Mouse (Mus musculus): Measurements from ENCODE around the gene Mbd4. TPM values are rescaled to one million over a fixed set of nuclear protein-coding genes. Genes with fewer than 3 reads are reported as not detected.
"Not testable (repeated sequence)": the region's sequence is repeated elsewhere in the genome, so short reads cannot be mapped to it uniquely, and the experiment has no call there.

Mbd4 gene
- polyA plus RNA-seq, 1 experiment from 2014 or later: 12.9 TPM

DNA sequence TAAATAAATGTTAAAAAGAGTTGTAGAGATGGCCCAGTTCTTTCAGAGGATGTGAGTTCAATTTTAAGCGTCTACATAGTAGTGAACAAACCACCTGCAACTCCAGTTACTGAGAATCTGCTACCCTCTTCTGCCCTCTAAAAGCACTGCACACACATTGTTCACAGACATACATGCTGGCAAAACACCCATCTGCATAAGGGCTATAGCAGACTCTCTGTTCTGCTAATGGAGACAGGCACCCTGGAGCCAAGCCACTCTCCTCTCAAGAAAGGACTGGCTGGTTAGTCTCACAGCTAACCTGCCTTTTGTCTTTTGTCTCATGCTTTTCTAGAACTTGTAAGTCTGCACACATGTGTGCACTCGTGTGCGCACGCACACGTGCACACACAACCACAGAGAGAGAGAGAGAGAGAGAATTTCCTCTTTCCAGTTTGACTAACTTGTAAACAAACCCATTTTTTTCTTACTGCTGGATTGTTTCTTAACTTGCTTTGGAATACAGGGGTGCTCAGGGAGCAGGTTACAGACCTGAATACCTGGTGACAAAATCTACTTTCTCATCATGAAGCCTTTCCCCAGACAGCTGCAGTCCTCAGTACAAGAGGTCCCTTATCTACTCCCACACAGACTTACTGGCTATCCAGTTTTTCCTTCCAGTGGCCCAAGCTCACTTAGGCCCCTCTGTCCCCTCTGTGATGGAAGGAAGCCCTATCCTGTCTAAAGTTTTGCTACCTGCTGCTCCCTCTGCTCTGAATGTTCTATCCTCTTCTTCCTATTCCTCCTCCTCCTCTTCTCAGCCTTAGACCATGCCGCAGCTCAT is 22.2 kb downstream of the Mbd4 start:
- H3K9me3 ChIP-seq: no peaks in the 10 kb centered on the region
- H3K27me3 ChIP-seq: no peaks in the 10 kb centered on the region
- WGBS: 85% methylated on average over 6 of the region's 6 CpGs
- no peak overlapping the region for H3K4me3 ChIP-seq
- H3K27ac ChIP-seq (replicated peaks): no peak overlapping the region
- no peak overlapping the region for H3K4me2 ChIP-seq
- H3K9ac ChIP-seq: no peak overlapping the region
- H3K4me1 ChIP-seq (replicated peaks): no peaks in the 10 kb centered on the region
- no peak for ATAC-seq (ENCODE audit: low read depth)
- H3K36me3 ChIP-seq: no peaks in the 10 kb centered on the region

DNA sequence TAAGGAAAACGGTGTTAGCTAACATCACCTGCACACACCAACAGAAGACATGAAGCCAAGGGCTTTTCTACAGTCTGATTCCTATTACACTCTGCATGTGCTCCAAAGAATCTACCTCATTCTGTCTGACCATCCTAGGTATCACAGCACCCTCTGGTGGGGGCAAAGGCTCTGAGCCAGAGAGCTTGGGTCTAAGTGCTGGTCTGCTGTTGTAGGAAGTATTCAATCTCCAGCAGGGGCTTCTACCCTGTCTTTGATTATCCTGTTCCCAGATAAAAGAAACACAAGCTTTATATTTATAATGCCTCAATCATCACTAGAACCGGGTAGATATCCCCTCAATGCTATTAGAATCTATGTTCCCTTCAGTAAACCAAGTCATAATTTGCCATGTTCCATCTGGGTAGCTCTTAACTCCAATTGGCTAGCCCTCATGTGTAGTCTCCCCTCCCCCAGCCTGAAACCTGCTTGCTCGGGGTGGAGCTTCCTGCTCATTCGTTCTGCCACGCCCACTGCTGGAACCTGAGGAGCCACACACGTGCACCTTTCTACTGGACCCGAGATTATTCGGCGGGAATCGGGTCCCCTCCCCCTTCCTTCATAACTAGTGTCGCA is 29.2 kb downstream of the Mbd4 start:
- not testable (repeated sequence) for H3K27me3 ChIP-seq; H3K27ac ChIP-seq (replicated peaks); H3K9me3 ChIP-seq; H3K36me3 ChIP-seq; H3K4me1 ChIP-seq (replicated peaks); H3K9ac ChIP-seq
- H3K4me3 ChIP-seq: peak overlapping the region; percentile 24; the same call in 1 of the 2 replicates
- H3K4me2 ChIP-seq: peak overlapping the region; percentile 44
- ATAC-seq (ENCODE audit: low read depth): peak; percentile 86
- 4% methylated on average over 5 of the region's 11 CpGs for WGBS

DNA sequence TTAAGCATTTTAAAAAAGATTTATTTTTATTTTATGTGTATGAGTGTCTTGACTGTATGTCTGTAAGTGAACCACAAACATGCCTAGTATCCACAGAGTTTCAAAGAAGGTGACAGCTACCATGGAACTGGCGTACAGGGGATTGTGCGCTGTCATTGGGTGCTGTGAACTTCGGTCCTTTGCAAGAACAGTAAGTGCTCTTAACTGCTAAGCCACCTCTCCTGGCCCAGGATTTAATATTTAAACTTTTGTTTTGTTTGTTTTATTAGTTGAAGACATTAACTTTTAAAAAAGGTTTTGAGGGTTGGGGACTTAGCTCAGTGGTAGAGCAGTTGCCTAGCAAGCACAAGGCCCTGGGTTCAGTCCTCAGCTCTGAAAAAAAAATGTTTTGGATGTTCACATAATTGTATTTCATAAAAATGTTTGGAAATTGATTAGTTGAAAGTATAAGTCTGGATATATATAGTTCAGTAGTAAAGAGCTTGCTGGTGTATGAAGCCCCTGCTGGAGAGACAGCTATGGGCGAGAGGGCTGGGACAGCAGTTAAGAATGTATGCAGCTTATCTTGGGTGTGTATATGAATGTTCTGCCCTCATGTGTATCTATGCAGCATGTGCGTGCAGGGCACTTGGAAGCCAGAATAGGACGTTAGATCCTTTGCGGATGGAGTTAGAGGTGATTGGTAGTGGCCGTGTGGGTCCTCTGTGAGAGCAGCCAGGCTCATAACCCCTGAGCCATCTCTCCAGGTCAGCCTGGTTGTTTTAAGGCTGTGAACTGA is 31.8 kb downstream of the Mbd4 start:
- H3K27me3 ChIP-seq: no peaks in the 10 kb centered on the region
- no peaks in the 10 kb centered on the region for H3K9me3 ChIP-seq
- no peak overlapping the region for H3K27ac ChIP-seq (replicated peaks)
- H3K4me3 ChIP-seq: no peak overlapping the region
- no peaks in the 10 kb centered on the region for H3K4me1 ChIP-seq (replicated peaks)
- no peaks in the 10 kb centered on the region for H3K36me3 ChIP-seq
- 90% methylated on average over 8 of the region's 8 CpGs for WGBS
- no peak overlapping the region for H3K9ac ChIP-seq
- ATAC-seq (ENCODE audit: low read depth): no peak
- H3K4me2 ChIP-seq: no peak overlapping the region

DNA sequence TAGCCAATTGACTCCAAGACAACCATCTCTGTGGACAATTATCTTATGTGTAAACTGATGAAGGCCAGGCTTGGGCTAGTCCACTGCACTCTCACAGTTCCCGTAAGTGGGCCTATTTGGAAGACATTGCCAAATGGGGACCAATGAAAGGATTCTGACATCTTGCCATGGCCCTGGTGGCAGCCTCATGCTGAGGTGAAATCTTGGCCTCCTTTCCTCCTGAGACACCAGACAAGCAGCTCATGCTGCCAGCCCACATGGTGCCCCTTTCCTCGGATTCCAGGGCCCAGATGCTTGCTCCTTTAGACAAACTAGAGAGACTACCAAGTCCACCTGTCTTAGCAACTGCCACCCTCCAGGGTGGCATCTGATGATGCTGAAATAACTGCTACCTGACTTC is 35.0 kb downstream of the Mbd4 start:
- no peaks in the 10 kb centered on the region for H3K36me3 ChIP-seq
- H3K4me2 ChIP-seq: no peak overlapping the region
- ATAC-seq (ENCODE audit: low read depth): no peak
- no peaks in the 10 kb centered on the region for H3K9me3 ChIP-seq
- H3K4me3 ChIP-seq: no peak overlapping the region
- WGBS: 73% methylated on average over 2 of the region's 2 CpGs
- no peak overlapping the region for H3K9ac ChIP-seq
- no peak overlapping the region for H3K27ac ChIP-seq (replicated peaks)
- no peaks in the 10 kb centered on the region for H3K27me3 ChIP-seq
- no peaks in the 10 kb centered on the region; the same call in 1 of the 2 replicates for H3K4me1 ChIP-seq (replicated peaks)

DNA sequence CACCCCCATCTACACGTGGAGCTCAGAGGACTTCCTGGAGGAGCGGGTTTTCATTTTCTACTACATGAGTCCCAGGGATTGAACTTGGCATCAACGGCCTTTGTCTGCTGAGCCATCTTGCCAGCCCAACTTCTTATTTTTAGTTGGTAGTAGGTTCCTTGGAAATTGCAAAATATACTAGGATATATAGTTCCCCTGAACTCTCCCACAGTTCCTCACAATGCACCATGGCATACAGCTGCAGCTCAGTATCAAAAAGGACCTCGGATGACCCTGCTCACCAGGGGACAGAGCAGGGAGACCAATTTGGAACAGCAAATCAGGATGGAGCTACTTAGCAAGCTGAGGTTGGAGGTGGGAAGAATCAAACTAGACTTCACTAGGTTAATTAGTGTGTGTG is 38.1 kb downstream of the Mbd4 start:
- Histone ChIP-seq H3K9ac (no peak overlapping the region), H3K36me3 (no peaks in the 10 kb centered on the region), H3K9me3 (no peaks in the 10 kb centered on the region), H3K4me3 (no peak overlapping the region), H3K4me2 (no peak overlapping the region), H3K4me1 (replicated peaks) (no peaks in the 10 kb centered on the region; the same call in 1 of the 2 replicates), H3K27me3 (no peaks in the 10 kb centered on the region), H3K27ac (replicated peaks) (no peak overlapping the region)
- 79% methylated on average over 4 of the region's 4 CpGs for WGBS
- no peak for ATAC-seq (ENCODE audit: low read depth)

DNA sequence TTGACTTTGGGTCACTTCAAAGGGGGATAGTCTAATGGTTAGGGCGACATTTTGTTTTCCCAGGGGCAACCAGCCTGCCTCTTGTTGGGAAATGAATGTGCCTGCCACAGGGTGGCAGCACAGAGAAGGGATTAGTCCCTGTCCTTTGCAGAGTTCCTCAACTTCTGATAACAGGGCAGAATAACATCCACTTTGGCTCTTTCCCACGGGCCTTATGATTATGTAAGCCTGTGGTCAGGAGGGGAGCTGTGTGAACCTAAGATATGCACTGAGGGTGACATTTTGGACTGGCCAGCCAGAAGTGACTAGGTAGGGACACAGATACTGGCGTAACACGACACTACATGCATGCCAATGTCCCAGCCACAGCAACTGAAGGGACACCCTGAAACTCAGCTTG is 39.1 kb downstream of the Mbd4 start:
- Histone ChIP-seq H3K4me2 (no peak overlapping the region), H3K27me3 (no peaks in the 10 kb centered on the region), H3K27ac (replicated peaks) (no peak overlapping the region), H3K4me1 (replicated peaks) (no peaks in the 10 kb centered on the region; the same call in 1 of the 2 replicates), H3K36me3 (no peaks in the 10 kb centered on the region), H3K9ac (no peak overlapping the region), H3K4me3 (no peak overlapping the region), H3K9me3 (no peaks in the 10 kb centered on the region)
- WGBS: 40% methylated on average over 4 of the region's 4 CpGs
- no peak for ATAC-seq (ENCODE audit: low read depth)

DNA sequence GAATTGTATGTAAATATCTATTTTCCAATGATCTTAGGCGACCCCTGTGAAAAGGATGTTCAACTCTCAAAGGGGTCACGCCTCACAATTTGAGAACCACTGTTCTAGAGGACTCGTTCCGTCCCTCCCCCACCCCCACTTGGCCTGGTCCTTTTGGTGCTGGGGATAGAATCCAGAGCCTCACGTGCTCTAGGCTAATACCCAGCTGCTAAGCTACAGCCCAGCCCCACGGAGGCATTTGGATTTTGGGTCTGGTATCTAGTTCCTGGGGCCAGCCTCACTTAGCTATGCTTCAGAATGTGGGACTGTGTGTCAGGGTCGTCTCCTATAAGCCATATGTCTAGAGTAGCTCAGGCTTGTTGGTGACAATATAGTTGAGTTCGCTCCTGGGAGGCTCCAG is 41.6 kb downstream of the Mbd4 start:
- 74% methylated on average over 8 of the region's 8 CpGs for WGBS

DNA sequence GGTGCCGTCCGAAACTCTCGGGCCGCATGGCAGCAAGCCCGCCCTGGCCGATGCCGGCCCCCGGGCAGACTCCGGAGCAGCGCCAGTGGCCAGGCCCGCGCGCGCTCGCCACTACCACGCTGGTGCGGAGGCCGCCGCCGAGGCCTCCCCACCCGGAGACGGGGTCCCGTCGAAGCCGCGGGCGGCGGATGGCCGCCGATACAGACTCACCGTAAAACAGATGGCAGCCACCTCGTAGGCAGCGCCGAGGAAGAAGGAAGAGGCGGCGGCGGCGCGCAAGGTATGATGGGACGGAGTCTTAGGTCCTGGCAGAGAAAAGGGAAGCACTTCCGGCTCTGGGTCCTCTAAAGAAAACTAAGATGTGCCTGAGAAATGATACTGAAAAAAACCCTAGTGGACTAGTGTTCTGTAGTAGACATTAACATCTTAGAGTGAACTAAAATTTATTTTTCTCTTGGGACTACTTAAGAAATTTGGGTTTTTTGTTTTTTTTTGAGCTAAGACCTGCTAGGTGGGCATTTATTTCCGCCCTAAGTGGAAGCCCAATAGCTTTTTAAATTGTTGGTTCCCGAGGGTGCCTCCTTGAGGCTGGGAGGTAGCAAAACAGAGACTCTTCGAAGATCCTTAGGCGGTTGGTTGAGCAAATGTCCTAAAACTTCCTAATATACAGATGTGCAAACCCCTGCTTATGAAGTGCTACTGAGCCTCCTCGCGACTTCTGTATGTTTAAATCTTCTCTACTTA is 44.5 kb downstream of the Mbd4 start, which contains the start of gene Rpl32:
Rpl32 (minus strand) TSS at position 260 of the 744 bp plus-strand sequence.
- Histone ChIP-seq H3K27me3 (no peaks in the 10 kb centered on the region), H3K36me3 (peaks cover 38% of the 10 kb centered on the region), H3K4me2 (peak within 1 kb of the TSS; percentile 88), H3K27ac (replicated peaks) (peak within 1 kb of the TSS; percentile 96), H3K4me3 (peak within 1 kb of the TSS; percentile 100), H3K4me1 (replicated peaks) (peaks cover 25% of the 10 kb centered on the region), H3K9me3 (no peaks in the 10 kb centered on the region), H3K9ac (peak within 1 kb of the TSS; percentile 99)
- WGBS: under 1% methylated on average over 47 of the region's 47 CpGs
- peak; percentile 88 for ATAC-seq (ENCODE audit: low read depth)

More for the DNA sequence above, 41.6 kb downstream of the Mbd4 start:
- peaks cover 9% of the 10 kb centered on the region for H3K36me3 ChIP-seq
- H3K4me1 ChIP-seq (replicated peaks): peaks cover 12% of the 10 kb centered on the region
- no peak overlapping the region for H3K27ac ChIP-seq (replicated peaks)
- no peaks in the 10 kb centered on the region for H3K9me3 ChIP-seq
- H3K4me3 ChIP-seq: no peak overlapping the region
- no peaks in the 10 kb centered on the region for H3K27me3 ChIP-seq
- ATAC-seq (ENCODE audit: low read depth): no peak
- no peak overlapping the region for H3K4me2 ChIP-seq
- no peak overlapping the region for H3K9ac ChIP-seq

DNA sequence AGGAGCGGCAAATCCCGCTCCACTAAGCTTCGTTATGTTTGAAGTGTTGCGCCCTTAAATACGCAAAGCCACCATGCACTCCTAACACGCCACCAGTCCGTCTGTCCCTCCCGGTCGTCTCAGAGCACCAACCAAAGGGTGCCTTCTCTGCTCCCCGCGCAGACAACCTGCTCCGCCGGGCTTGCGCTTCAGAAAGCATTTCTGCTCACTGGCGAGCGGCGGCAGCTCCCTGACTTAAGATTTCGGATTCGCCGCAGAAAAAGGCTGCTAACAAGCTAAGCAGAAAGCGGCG is 45.0 kb downstream of the Mbd4 start:
- H3K4me1 ChIP-seq (replicated peaks): peaks cover 25% of the 10 kb centered on the region
- ATAC-seq (ENCODE audit: low read depth): peak; percentile 16; the same call in 1 of the 2 replicates
- H3K4me2 ChIP-seq: peak overlapping the region; percentile 88
- H3K4me3 ChIP-seq: peak overlapping the region; percentile 100
- H3K9me3 ChIP-seq: no peaks in the 10 kb centered on the region
- peak overlapping the region; percentile 96 for H3K27ac ChIP-seq (replicated peaks)
- peaks cover 42% of the 10 kb centered on the region for H3K36me3 ChIP-seq
- under 1% methylated on average over 22 of the region's 22 CpGs for WGBS
- H3K27me3 ChIP-seq: no peaks in the 10 kb centered on the region
- peak overlapping the region; percentile 99 for H3K9ac ChIP-seq

DNA sequence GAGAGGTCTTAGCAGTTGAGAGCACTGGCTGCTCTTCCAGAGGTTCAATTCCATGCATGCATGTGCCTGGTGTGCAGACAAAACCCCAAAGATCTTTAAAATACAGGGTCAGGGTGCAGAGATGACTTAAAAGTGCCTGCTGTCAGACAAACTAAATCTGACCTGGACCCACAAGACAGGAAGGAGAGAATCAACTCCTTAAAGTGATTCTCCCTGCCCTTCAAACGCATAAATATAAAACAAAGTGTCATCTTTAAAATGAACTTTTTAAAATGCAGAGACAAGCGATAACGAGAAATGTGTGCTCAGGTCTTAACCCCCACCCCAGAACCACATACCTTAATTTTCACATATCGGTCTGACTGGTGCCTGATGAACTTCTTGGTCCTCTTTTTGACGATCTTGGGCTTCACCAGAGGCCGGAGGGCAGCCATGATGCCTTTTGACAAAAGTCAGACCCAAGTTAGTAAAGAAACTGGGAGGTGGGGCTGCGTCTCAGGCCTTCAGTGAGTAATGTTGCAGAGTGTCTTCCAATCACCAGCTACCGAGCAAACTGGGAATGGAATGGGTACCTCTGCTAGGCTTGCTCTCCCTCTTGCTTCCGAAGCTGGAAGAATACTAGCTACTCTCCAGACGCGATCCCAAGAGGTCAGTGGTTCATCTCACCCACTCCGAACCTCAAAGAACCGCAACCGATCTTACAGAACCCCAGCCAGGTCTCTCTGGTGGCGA is 45.5 kb downstream of the Mbd4 start:
- Histone ChIP-seq H3K4me2 (peak overlapping the region; percentile 88), H3K4me3 (peak overlapping the region; percentile 100), H3K4me1 (replicated peaks) (peaks cover 25% of the 10 kb centered on the region), H3K9ac (peak overlapping the region; percentile 99), H3K36me3 (peaks cover 47% of the 10 kb centered on the region), H3K9me3 (no peaks in the 10 kb centered on the region), H3K27me3 (no peaks in the 10 kb centered on the region), H3K27ac (replicated peaks) (peak overlapping the region; percentile 96)
- no peak for ATAC-seq (ENCODE audit: low read depth)
- 3% methylated on average over 15 of the region's 15 CpGs for WGBS

DNA sequence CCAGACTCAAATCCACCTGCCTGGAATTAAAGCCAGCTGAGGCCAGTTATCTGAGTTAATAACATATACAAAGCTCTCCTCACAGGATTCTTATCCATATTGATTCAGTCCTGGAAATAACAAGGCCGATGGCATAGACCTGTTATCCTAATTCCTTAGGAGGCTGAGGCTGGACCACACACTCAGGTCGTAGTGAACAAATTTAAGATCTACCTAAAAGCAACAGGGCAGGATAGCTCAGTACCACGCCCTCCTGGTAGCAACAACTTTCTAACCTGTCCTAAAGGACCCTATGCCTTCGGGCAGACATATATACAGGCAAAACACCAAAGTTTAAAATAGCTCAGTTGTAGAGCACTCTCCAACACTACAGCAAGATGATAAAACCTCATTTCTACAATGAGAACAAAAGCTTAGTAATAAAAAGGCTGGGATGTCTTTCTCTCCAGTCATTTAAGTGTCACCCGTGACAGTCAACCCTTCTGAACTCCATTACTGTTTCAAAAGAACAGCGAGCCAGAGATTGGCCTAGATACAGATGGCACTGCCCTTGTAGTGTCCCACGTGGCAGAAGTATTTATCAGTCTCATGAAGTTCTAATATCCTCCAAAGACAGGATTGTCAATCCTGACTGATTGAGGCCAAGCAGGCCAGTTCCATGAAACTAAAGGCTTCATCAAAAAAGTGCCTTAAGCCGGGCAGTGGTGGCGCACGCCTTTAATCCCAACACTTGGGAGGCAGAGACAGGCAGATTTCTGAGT is 48.6 kb downstream of the Mbd4 start:
- H3K36me3 ChIP-seq: peaks cover 76% of the 10 kb centered on the region
- H3K9me3 ChIP-seq: no peaks in the 10 kb centered on the region
- no peaks in the 10 kb centered on the region for H3K27me3 ChIP-seq
- H3K27ac ChIP-seq (replicated peaks): no peak overlapping the region
- no peak overlapping the region for H3K9ac ChIP-seq
- no peak for ATAC-seq (ENCODE audit: low read depth)
- WGBS: 61% methylated on average over 10 of the region's 10 CpGs
- H3K4me2 ChIP-seq: no peak overlapping the region
- H3K4me3 ChIP-seq: no peak overlapping the region
- peaks cover 25% of the 10 kb centered on the region for H3K4me1 ChIP-seq (replicated peaks)

Measured in neural tube, embryonic 13.5 days (tissue).